Mouse (Mus musculus) bone marrow macrophage, adult 2 months (primary cell): ENCODE measurements around the gene Lce1g. TPM values are rescaled to one million over a fixed set of nuclear protein-coding genes. Genes with fewer than 3 reads are reported as not detected.

Experiments
- H3K27ac ChIP-seq: 2 replicates; pipeline ENCODE4 v1.5.1; 2012; ENCODE audit warnings: low read depth, low read length; ENCODE audit not compliant: insufficient read depth
- H3K4me1 ChIP-seq: 2 replicates; pipeline ENCODE4 v1.6.1; 2012; ENCODE audit warnings: low read length; ENCODE audit not compliant: control insufficient read depth, insufficient read depth
- H3K4me3 ChIP-seq: 2 replicates; pipeline ENCODE4 v1.5.1; 2012; ENCODE audit warnings: mild to moderate bottlenecking, low read length, moderate library complexity; ENCODE audit not compliant: insufficient read depth
- CTCF ChIP-seq: IDR thresholded peaks from 2 replicates; pipeline ENCODE4 v1.5.1; 2012; ENCODE audit warnings: low read depth, mild to moderate bottlenecking, low read length, moderate library complexity
- POLR2A ChIP-seq: IDR thresholded peaks from 2 replicates; pipeline ENCODE4 v1.6.1; 2012; ENCODE audit warnings: mild to moderate bottlenecking, low read depth, low read length, borderline replicate concordance
- polyA plus RNA-seq: library from polyadenylated mRNA; stranded (reverse); fragments of >200 nt; gene quantifications from 2 replicates; pipeline ENCODE4 v1.2.4, GENCODE M21; 2012; ENCODE audit not compliant: missing spikeins, insufficient read depth, insufficient read length

Gene Lce1g
- polyA plus RNA-seq = not detected in 2 replicates

DNA sequence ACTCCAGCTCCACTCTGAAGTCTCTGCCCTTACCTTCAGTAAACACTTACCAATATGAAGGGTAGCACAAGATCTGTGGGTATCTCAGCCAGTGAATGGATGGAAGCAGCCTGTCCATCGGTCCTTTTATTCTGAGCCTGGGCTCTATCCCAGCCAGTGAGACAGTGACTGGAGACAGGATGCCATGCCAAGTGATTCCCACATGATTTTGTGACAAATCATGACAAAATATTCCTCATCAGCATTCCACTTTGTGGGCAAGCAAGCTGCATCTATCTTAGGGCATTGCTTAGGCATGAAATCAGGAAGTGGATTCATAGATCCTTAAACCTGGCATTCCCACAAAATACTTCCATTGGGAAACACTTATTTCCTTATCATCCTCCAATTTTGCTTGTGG lies at the start of gene Lce1g:
Gene Lce1g, minus strand, starts transcription at position 101 of the 400 bp plus-strand sequence.
- Histone ChIP-seq H3K4me1 (no peaks in the 10 kb centered on the region), H3K27ac (no peak within 1 kb of the TSS), H3K4me3 (no peak within 1 kb of the TSS)
- TF ChIP-seq CTCF = no peak
- TF ChIP-seq POLR2A = no peak

DNA sequence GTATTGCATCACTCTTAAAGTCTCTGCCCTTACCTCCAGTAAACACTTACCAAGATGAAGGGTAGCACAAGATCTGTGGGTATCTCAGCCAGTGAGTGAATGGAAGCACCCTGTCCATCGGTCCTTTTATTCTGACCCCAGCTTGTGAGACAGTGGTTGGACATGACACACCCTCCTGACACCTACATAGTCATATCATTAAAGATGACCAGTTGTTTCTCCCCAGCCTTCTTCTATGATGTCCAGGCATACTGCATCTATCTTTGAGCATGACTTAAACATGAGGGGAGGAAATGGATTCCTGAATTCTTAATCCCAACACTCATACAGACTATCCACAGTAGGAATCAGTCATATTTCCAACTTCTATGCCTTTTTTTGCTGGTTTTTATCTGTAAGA lies 38.3 kb upstream of the Lce1g start, which contains the start of gene Lce1j:
Gene Lce1j, minus strand, starts transcription at position 101 of the 400 bp plus-strand sequence.
- Histone ChIP-seq H3K27ac (no peak within 1 kb of the TSS), H3K4me1 (no peaks in the 10 kb centered on the region), H3K4me3 (no peak within 1 kb of the TSS)
- TF ChIP-seq CTCF (no peak), POLR2A (no peak)

DNA sequence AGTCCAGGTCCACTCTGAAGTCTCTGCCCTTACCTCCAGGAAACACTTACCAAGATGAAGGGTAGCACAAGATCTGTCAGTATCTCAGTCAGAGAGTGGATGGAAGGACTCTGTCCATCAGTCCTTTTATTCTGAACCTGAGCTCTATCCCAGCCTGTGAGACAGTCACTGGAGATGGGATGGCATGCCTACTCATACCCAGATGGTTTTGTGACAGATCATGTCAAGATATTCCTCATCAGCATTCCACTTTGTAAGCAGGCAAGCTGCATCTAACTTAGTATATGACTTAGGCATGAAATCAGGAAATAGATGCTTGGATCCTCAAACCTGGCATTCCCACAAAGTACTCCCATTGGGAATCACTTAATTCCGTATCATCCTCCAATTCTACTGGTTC lies 26.7 kb upstream of the Lce1g start, which contains the start of gene Lce1i:
Gene Lce1i, minus strand, starts transcription at position 101 of the 400 bp plus-strand sequence.
- no peak within 1 kb of the TSS for H3K27ac ChIP-seq

DNA sequence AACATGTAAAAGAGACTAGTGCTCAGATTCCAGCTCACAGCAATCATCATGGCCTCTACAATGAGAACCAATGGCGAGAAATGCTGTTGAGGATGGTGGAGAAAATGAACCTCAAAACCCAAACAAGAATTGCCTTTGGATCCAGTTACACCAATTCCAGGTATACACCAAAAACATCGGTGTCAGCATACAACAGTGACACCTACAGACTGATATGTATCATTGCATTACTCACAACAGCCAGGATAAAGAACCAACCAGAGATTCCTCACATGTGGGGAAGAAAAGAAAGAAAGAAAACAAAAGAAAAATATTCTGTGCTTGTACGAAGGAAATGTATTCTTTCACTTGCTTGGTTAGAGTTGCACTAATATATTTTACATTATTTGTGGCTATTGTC lies 19.4 kb upstream of the Lce1g start:
- TF ChIP-seq CTCF (no peak), POLR2A (no peak)
- Histone ChIP-seq H3K4me3 (no peak overlapping the region), H3K27ac (no peak overlapping the region), H3K4me1 (no peaks in the 10 kb centered on the region)

More for the DNA sequence above, 26.7 kb upstream of the Lce1g start, which contains the start of gene Lce1i:
- Histone ChIP-seq H3K4me3 (no peak within 1 kb of the TSS), H3K4me1 (no peaks in the 10 kb centered on the region)
- no peak for TF ChIP-seq CTCF
- no peak for TF ChIP-seq POLR2A

DNA sequence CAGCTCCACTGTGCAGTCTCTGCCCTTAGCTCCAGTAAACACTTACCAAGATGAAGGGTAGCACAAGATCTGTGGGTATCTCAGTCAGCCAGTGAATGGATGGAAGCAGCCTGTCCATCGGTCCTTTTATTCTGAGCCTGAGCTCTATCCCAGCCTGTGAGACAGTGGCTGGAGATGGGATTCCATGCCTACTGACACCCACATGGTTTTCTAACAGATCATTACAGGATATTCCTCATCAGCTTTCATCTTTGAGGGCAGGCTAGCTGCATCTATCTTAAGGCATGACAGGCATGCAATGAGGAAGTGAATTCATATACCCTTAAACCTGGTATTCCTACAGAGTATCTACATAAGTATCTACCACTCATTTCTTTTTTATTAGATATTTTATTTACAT lies 12.8 kb upstream of the Lce1g start, which contains the start of gene Lce1h:
Gene Lce1h, minus strand, starts transcription at position 101 of the 400 bp plus-strand sequence.
- Histone ChIP-seq H3K27ac (no peak within 1 kb of the TSS), H3K4me1 (no peaks in the 10 kb centered on the region), H3K4me3 (no peak within 1 kb of the TSS)
- no peak for TF ChIP-seq POLR2A
- no peak for TF ChIP-seq CTCF

DNA sequence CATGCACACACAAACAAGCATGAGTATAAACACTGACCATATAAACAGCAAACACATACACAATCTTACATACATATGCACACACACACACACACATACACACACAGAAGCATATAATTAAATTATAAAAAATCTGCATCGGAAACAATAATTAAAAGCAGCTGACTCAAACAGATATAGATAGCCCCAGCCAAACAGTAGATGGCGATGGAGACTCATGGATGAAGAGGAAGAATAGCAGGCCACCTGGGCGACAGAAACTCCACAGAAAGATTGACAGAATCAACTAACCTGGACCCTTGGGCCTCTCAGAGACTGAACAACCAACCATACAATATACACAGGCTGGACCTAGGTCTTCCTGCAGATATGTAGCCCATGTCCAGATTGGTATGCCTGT lies 1.1 kb upstream of the Lce1g start:
- H3K4me3 ChIP-seq = no peak overlapping the region
- TF ChIP-seq POLR2A (no peak), CTCF (no peak)
- no peak overlapping the region for H3K27ac ChIP-seq
- H3K4me1 ChIP-seq = no peaks in the 10 kb centered on the region

DNA sequence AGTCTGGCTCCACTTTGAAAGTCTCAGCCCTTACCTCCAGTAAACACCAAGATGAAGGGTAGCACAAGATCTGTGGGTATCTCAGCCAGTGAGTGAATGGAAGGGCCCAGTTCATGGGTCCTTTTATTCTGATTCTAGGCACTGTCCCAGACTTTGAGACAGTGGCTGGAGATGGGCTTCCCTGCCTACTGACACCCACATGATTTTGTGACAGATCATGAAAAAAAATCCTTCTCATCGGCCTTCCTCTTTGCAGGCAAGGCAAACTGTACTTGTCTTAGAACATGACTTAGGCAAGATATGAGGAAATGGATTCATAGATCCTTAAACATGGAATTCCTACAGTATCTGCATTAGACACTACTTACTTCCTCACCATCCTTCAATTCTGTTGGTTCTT lies 13.1 kb downstream of the Lce1g start, which contains the start of gene Gm38119:
Gene Gm38119, minus strand, starts transcription at position 101 of the 400 bp plus-strand sequence.
- no peak within 1 kb of the TSS for H3K27ac ChIP-seq

DNA sequence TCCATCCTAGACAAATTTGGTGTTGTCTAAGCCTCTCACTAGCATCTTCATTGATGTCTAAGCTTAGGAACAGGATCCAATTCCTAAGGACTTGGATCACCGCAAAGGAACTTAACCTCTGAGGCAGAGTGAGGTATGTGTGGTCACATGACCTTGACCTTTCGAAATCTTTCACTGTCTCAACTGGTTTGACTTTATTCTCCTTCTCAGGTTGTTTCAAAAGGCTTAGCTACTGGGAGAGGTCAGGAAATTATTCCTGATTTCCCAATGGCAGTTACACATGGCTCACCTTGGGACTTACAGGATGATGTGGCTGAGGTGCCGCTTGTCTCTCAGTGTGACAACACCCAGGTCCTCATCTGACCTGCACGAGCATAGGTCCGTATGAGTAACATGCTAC lies 29.5 kb downstream of the Lce1g start:
- Histone ChIP-seq H3K4me3 (no peak overlapping the region), H3K27ac (no peak overlapping the region), H3K4me1 (no peaks in the 10 kb centered on the region)
- TF ChIP-seq POLR2A (no peak), CTCF (no peak)

More for the DNA sequence above, 13.1 kb downstream of the Lce1g start, which contains the start of gene Gm38119:
- Histone ChIP-seq H3K4me1 (no peaks in the 10 kb centered on the region), H3K4me3 (no peak within 1 kb of the TSS)
- TF ChIP-seq POLR2A = no peak
- no peak for TF ChIP-seq CTCF

DNA sequence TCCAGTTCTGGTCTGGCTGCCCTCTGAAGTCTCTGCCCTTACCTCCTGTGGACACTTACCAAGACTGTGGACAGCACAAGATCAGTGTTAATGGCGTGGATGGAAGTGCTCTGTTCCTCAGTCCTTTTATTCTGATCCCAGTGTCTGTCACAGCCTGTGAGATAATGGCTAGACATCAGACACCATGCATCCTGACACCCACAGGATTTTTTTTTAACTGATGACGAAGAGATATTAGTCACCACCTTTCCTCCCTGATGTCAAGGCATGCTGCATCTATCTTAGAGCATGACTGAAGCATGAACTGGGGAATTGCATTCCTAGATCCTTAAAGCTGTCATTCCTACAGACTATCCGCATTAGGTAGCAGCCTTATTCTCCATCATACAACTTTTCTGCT lies 31.9 kb downstream of the Lce1g start, which contains the start of gene Lce1f:
Gene Lce1f, minus strand, starts transcription at position 101 of the 400 bp plus-strand sequence.
- TF ChIP-seq POLR2A = no peak
- TF ChIP-seq CTCF = no peak
- Histone ChIP-seq H3K4me1 (no peaks in the 10 kb centered on the region), H3K27ac (no peak within 1 kb of the TSS), H3K4me3 (no peak within 1 kb of the TSS)

DNA sequence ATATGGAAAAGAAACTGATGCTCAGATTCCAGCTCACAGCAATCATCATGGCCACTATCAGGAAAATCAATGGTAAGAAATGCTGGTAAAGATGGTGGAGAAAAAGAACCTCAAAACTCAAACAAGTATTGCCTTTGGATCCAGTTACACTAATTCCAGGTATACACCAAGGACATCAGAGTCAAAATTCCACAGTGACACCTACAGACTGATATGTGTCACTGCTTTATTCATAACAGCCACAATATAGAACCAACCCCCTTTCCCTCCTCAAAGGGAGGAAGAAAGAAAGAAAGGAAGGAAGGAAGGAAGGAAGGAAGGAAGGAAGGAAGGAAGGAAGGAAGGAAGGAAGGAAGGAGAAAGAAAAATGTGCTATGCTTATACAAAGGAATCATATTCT lies 37.0 kb downstream of the Lce1g start:
- H3K4me1 ChIP-seq = no peaks in the 10 kb centered on the region
- TF ChIP-seq POLR2A = no peak
- no peak for TF ChIP-seq CTCF
- no peak overlapping the region for H3K4me3 ChIP-seq
- no peak overlapping the region for H3K27ac ChIP-seq
